Mouse (Mus musculus): ENCODE measurements around the gene Sh3pxd2b.

Sh3pxd2b gene

GRCm38 (mm10) chr11:32347607-32348432, at the start of gene Sh3pxd2b:
TSS of gene Sh3pxd2b (plus strand) at chr11:32347820.
- peak; percentile 37 to 66 for DNase-seq (ENCODE audit: low spot score in 2 of 2)

GRCm38 (mm10) chr11:32297866-32298531, 49.6 kb upstream of the Sh3pxd2b start:
- no peak for DNase-seq (ENCODE audit: low spot score in 2 of 2)

GRCm38 (mm10) chr11:32298532-32298918, 49.1 kb upstream of the Sh3pxd2b start:
- DNase-seq (ENCODE audit: low spot score in 2 of 2), result no peak

GRCm38 (mm10) chr11:32299865-32300264, 47.8 kb upstream of the Sh3pxd2b start, which contains the start of gene Hbq1a:
TSS of gene Hbq1a (plus strand) at chr11:32300069.
- DNase-seq (ENCODE audit: low spot score in 2 of 2), result peak; percentile 69 to 78

- no peak for DNase-seq (ENCODE audit: low spot score in 2 of 2)
Observed at GRCm38 (mm10) chr11:32300279-32301267, 47.0 kb upstream of the Sh3pxd2b start.

GRCm38 (mm10) chr11:32301506-32301905, 46.1 kb upstream of the Sh3pxd2b start:
- no peak for DNase-seq (ENCODE audit: low spot score in 2 of 2)

- peak; percentile 69 to 72 for DNase-seq (ENCODE audit: low spot score in 2 of 2)
Observed at GRCm38 (mm10) chr11:32302824-32303419, 44.7 kb upstream of the Sh3pxd2b start.

- no peak for DNase-seq (ENCODE audit: low spot score in 2 of 2)
Observed at GRCm38 (mm10) chr11:32303455-32303854, 44.2 kb upstream of the Sh3pxd2b start.

- no peak for DNase-seq (ENCODE audit: low spot score in 2 of 2)
Observed at GRCm38 (mm10) chr11:32307006-32307405, 40.6 kb upstream of the Sh3pxd2b start.

- DNase-seq (ENCODE audit: low spot score in 2 of 2), result no peak
Observed at GRCm38 (mm10) chr11:32309446-32309845, 38.2 kb upstream of the Sh3pxd2b start.

GRCm38 (mm10) chr11:32309928-32310327, 37.7 kb upstream of the Sh3pxd2b start:
- no peak for DNase-seq (ENCODE audit: low spot score in 2 of 2)

GRCm38 (mm10) chr11:32316009-32316408, 31.6 kb upstream of the Sh3pxd2b start:
- DNase-seq (ENCODE audit: low spot score in 2 of 2), result no peak

GRCm38 (mm10) chr11:32320507-32321195, 27.0 kb upstream of the Sh3pxd2b start:
- no peak for DNase-seq (ENCODE audit: low spot score in 2 of 2)

- DNase-seq (ENCODE audit: low spot score in 2 of 2), result peak; percentile 58 to 62
Observed at GRCm38 (mm10) chr11:32321196-32321565, 26.4 kb upstream of the Sh3pxd2b start.

GRCm38 (mm10) chr11:32324609-32325008, 23.0 kb upstream of the Sh3pxd2b start:
- peak; percentile 85 to 90 for DNase-seq (ENCODE audit: low spot score in 2 of 2)

GRCm38 (mm10) chr11:32331075-32331474, 16.5 kb upstream of the Sh3pxd2b start:
- no peak for DNase-seq (ENCODE audit: low spot score in 2 of 2)

GRCm38 (mm10) chr11:32331861-32332260, 15.8 kb upstream of the Sh3pxd2b start:
- DNase-seq (ENCODE audit: low spot score in 2 of 2), result peak in 1 of 2 experiments; percentile 37

- peak in 1 of 2 experiments; percentile 29 for DNase-seq (ENCODE audit: low spot score in 2 of 2)
Observed at GRCm38 (mm10) chr11:32333235-32333634, 14.4 kb upstream of the Sh3pxd2b start.

- DNase-seq (ENCODE audit: low spot score in 2 of 2), result no peak
Observed at GRCm38 (mm10) chr11:32336435-32336907, 11.1 kb upstream of the Sh3pxd2b start.

GRCm38 (mm10) chr11:32339131-32339531, 8.5 kb upstream of the Sh3pxd2b start:
- no peak for DNase-seq (ENCODE audit: low spot score in 2 of 2)

All from right cerebral cortex, postnatal 10 days (tissue).